Mouse (Mus musculus): ENCODE data around the gene Ssbp2. TPM values are rescaled to one million over a fixed set of nuclear protein-coding genes. Genes with fewer than 3 reads are reported as not detected.

Gene Ssbp2
- 100 to 1,000 TPM; 268 to 332 TPM for total RNA-seq (2021)

- DNase-seq: no peak
- intact Hi-C loops (cut with DNase I): loop anchor here (2.0 to 10.0 kb wide), 4 partner anchors 89 to 493 kb away; partner anchors contain the start of gene Atg10
These were observed at the start of gene Ssbp2 for GRCm38 (mm10) chr13:91459896-91460620. Ssbp2 (plus strand) TSS chr13:91460283.

- no peak for DNase-seq
- intact Hi-C loops (cut with DNase I): no loop called here
These were observed 46.2 kb upstream of the Ssbp2 start for GRCm38 (mm10) chr13:91413752-91414503.

- DNase-seq: no peak
- intact Hi-C loops (cut with DNase I): no loop called here
These were observed 44.2 kb upstream of the Ssbp2 start for GRCm38 (mm10) chr13:91415896-91416295.

- no peak for DNase-seq
- intact Hi-C loops (cut with DNase I): no loop called here
These were observed 43.4 kb upstream of the Ssbp2 start for GRCm38 (mm10) chr13:91416698-91417097.

GRCm38 (mm10) chr13:91421387-91421949 lies 38.6 kb upstream of the Ssbp2 start:
- peak; percentile 36 for DNase-seq
- intact Hi-C loops (cut with DNase I): no loop called here

GRCm38 (mm10) chr13:91430867-91431266 lies 29.2 kb upstream of the Ssbp2 start:
- DNase-seq: no peak
- intact Hi-C loops (cut with DNase I): no loop called here

- no peak for DNase-seq
- intact Hi-C loops (cut with DNase I): no loop called here
These were observed 28.4 kb upstream of the Ssbp2 start for GRCm38 (mm10) chr13:91431392-91432355.

GRCm38 (mm10) chr13:91433021-91433420 lies 27.1 kb upstream of the Ssbp2 start:
- no peak for DNase-seq

GRCm38 (mm10) chr13:91437931-91438330 lies 22.2 kb upstream of the Ssbp2 start:
- intact Hi-C loops (cut with DNase I): no loop called here
- no peak for DNase-seq

More at GRCm38 (mm10) chr13:91433021-91433420, 27.1 kb upstream of the Ssbp2 start:
- intact Hi-C loops (cut with DNase I): no loop called here

GRCm38 (mm10) chr13:91441476-91441875 lies 18.6 kb upstream of the Ssbp2 start:
- DNase-seq: no peak
- intact Hi-C loops (cut with DNase I): no loop called here

- no peak for DNase-seq
- intact Hi-C loops (cut with DNase I): no loop called here
These were observed 13.4 kb upstream of the Ssbp2 start for GRCm38 (mm10) chr13:91446728-91447127.

GRCm38 (mm10) chr13:91448936-91449335 lies 11.1 kb upstream of the Ssbp2 start:
- DNase-seq: no peak

GRCm38 (mm10) chr13:91451405-91452166 lies 8.5 kb upstream of the Ssbp2 start:
- intact Hi-C loops (cut with DNase I): no loop called here

More at GRCm38 (mm10) chr13:91448936-91449335, 11.1 kb upstream of the Ssbp2 start:
- intact Hi-C loops (cut with DNase I): no loop called here

GRCm38 (mm10) chr13:91452269-91452668 lies 7.8 kb upstream of the Ssbp2 start:
- no peak for DNase-seq
- intact Hi-C loops (cut with DNase I): no loop called here

More at GRCm38 (mm10) chr13:91451405-91452166, 8.5 kb upstream of the Ssbp2 start:
- no peak for DNase-seq

- DNase-seq: no peak
- intact Hi-C loops (cut with DNase I): no loop called here
These were observed 6.8 kb upstream of the Ssbp2 start for GRCm38 (mm10) chr13:91453236-91453635.

- intact Hi-C loops (cut with DNase I): no loop called here
These were observed 4.0 kb upstream of the Ssbp2 start for GRCm38 (mm10) chr13:91456041-91456440.

GRCm38 (mm10) chr13:91456735-91457134 lies 3.3 kb upstream of the Ssbp2 start:
- no peak for DNase-seq
- intact Hi-C loops (cut with DNase I): no loop called here

More at GRCm38 (mm10) chr13:91456041-91456440, 4.0 kb upstream of the Ssbp2 start:
- no peak for DNase-seq

GRCm38 (mm10) chr13:91457974-91458373 lies 2.1 kb upstream of the Ssbp2 start:
- no peak for DNase-seq
- intact Hi-C loops (cut with DNase I): no loop called here

GRCm38 (mm10) chr13:91459489-91459888 lies 594 bp upstream of the Ssbp2 start:
- intact Hi-C loops (cut with DNase I): no loop called here
- no peak for DNase-seq
